Mouse (Mus musculus): ENCODE results near the gene Rtl9.

- no peak for TF ChIP-seq CTCF (IDR thresholded peaks at IDR 0.05; ENCODE audit: control insufficient read depth, insufficient read depth, insufficient replicate concordance, low read depth, low read length)
- TF ChIP-seq POLR2A (IDR thresholded peaks at IDR 0.05; ENCODE audit: control insufficient read depth, low read depth, low read length) = no peak
Observed at GRCm38 (mm10) chrX:143051478-143051877, 47.9 kb upstream of the Rtl9 start.

All from testis, adult 2 months (tissue).